Mouse (Mus musculus): Measurements from ENCODE around the gene Arf4. TPM values are rescaled to one million over a fixed set of nuclear protein-coding genes. Genes with fewer than 3 reads are reported as not detected.

Gene Arf4
- total RNA-seq, 2 experiments from 2014 or later, result 53.4 to 71.0 TPM

Small RNA genes lying within 50 kb of the gene (microRNA-seq; reads per million reads assigned to microRNA genes)
- 0 to 0.32 reads per million in 2 experiments for gene Mir7672

Other genes starting within 250 kb of the Arf4 start
- gene Slmap, start 103.1 kb upstream of the Arf4 start, total RNA-seq (2021), result 100 to 1,000 TPM in 1 of 2 experiments, 10 to 100 TPM in 1; 92.1 to 106 TPM
- gene Dennd6a, start 64.2 kb upstream of the Arf4 start, total RNA-seq (2021), result 10 to 100 TPM; 11.0 to 11.9 TPM
- gene Pde12, start 31.8 kb downstream of the Arf4 start, total RNA-seq (2021), result 1 to 10 TPM; 2.8 to 3.8 TPM
- not detected for gene Dnah12, start 55.2 kb downstream of the Arf4 start, total RNA-seq (2021)

Measured in gastrocnemius, postnatal 14 days (tissue).